Mouse (Mus musculus) left cerebral cortex, adult 6 months (tissue): Measurements from ENCODE around the gene Olfr1112. TPM values are rescaled to one million over a fixed set of nuclear protein-coding genes. Genes with fewer than 3 reads are reported as not detected.

Source experiments
- long read RNA-seq, 2 experiments: library from polyadenylated mRNA; unstranded; transcript quantifications; one replicate each; pipeline ENCODE4 v2.0.0; 2019 to 2020
- polyA plus RNA-seq: library from polyadenylated mRNA; unstranded; fragments of <200 nt; fragmentation: Nextera tagmentation; gene quantifications from 2 replicates; pipeline ENCODE4 v1.2.3, GENCODE M21; 2021

Olfr1112 gene
- not detected in 2 replicates for polyA plus RNA-seq
- long read RNA-seq, experiment 1: 0 reads
- long read RNA-seq, experiment 2: 0 reads

DNA sequence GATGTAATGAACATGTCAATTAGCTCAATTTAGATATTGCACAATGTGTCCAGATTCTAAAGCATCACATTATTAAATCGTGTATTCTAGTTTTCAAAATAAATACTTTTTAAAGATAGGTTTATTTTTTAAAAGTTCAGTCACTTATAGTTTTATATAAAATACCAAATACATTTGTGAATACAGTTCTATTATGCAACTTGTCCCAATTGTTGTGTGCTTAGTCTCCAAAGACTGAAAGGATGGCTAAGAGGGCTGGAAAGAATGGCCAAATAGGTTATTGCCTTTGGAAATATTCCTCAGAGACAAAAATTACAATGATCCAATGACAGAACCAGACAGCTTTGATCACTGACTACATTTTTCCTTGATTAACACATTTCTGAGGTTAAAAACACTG lies at the start of gene Olfr1112:
Gene Olfr1112 (plus strand): TSS at position 301 of the 400 bp plus-strand sequence.

DNA sequence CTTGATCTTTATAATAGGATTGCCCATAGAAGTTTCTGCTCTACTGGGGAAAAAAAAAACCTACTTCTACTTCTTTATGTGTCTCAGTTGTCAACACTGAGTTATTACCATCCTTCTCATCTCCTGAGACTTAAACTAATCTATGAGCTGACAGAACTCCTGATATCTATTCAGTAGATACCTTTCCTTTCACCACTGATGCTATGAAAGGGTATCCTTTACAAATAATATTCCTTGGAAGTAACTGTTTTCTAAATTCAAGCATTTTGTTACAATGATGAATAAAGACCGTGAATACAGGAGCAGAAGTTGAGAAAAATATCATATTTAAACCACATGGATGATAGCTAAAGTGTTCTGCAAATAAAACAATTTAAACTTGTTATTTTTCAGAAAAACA lies 47.4 kb upstream of the Olfr1112 start, which contains the start of gene Olfr1110:
Gene Olfr1110 (minus strand): TSS at position 101 of the 400 bp plus-strand sequence.

DNA sequence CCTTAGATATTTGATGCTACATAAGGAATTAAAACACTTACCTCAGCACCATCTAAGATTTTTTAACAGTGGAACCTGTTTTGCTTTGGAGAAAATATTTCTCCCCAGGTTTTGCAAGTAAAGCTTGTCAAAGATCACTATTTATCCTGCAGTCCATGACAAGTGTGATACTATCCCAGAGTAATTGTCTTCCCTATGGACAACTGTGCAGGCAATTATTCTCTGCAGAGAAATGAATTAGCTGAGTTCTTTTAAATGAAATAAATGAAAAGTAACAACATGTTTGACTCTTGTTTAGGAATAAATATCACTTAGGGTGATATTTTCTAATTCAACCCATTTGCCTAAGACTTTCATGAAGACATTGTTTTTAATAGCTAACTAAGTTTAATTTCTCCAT lies 35.1 kb upstream of the Olfr1112 start, which contains the start of gene Olfr1111:
Gene Olfr1111 (minus strand): TSS at position 101 of the 400 bp plus-strand sequence.

DNA sequence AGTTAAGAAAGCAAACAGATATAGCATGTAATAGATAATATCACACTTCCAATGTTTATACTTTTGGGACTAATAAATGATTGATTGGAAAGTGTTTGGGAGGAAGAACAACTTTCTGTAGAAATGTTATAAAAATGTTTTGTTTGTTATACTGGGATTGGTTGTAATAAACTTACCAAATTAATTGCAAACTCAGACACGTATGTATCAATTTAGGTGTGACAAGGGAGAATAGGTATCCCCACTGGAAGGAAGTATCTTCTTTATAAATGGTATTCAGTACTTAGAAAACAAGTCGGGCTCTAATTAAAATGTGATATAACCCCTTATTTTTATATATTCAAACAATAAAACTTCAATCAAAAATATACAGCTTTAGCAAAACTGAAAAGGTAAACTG lies 21.1 kb downstream of the Olfr1112 start, which contains the start of gene Olfr1113:
Gene Olfr1113 (plus strand): TSS at position 301 of the 400 bp plus-strand sequence.

Other genes starting within 250 kb of the Olfr1112 start
- gene Olfr1099, start 227.1 kb upstream of the Olfr1112 start, polyA plus RNA-seq: not detected in 2 replicates
- gene Olfr1100, start 207.8 kb upstream of the Olfr1112 start, polyA plus RNA-seq: not detected in 2 replicates
- gene Olfr1101, start 196.6 kb upstream of the Olfr1112 start, polyA plus RNA-seq: not detected in 2 replicates
- gene Olfr1102, start 189.4 kb upstream of the Olfr1112 start, polyA plus RNA-seq: not detected in 2 replicates
- gene Olfr1104, start 160.7 kb upstream of the Olfr1112 start, polyA plus RNA-seq: not detected in 2 replicates
- gene Olfr1105, start 151.3 kb upstream of the Olfr1112 start, polyA plus RNA-seq: not detected in 2 replicates
- gene Olfr1106, start 135.5 kb upstream of the Olfr1112 start, polyA plus RNA-seq: not detected in 2 replicates
- gene Olfr1107, start 112.0 kb upstream of the Olfr1112 start, polyA plus RNA-seq: not detected in 2 replicates
- gene Olfr1109, start 91.8 kb upstream of the Olfr1112 start, polyA plus RNA-seq: not detected in 2 replicates
- not detected in 2 replicates for gene Olfr259, start 73.2 kb upstream of the Olfr1112 start, polyA plus RNA-seq
- gene Olfr1110, start 47.5 kb upstream of the Olfr1112 start, polyA plus RNA-seq: not detected in 2 replicates
- not detected in 2 replicates for gene Olfr1111, start 35.2 kb upstream of the Olfr1112 start, polyA plus RNA-seq
- not detected in 2 replicates for gene Olfr1113, start 21.2 kb downstream of the Olfr1112 start, polyA plus RNA-seq
- gene Olfr1115, start 60.2 kb downstream of the Olfr1112 start, polyA plus RNA-seq: not detected in 2 replicates
- gene Olfr1116, start 79.7 kb downstream of the Olfr1112 start, polyA plus RNA-seq: not detected in 2 replicates
- not detected in 2 replicates for gene Olfr1118, start 119.8 kb downstream of the Olfr1112 start, polyA plus RNA-seq
- not detected in 2 replicates for gene Olfr1120, start 167.0 kb downstream of the Olfr1112 start, polyA plus RNA-seq
- not detected in 2 replicates for gene Olfr1121, start 182.1 kb downstream of the Olfr1112 start, polyA plus RNA-seq
- gene Olfr1122, start 198.1 kb downstream of the Olfr1112 start, polyA plus RNA-seq: not detected in 2 replicates
- not detected in 2 replicates for gene Olfr1123, start 228.8 kb downstream of the Olfr1112 start, polyA plus RNA-seq
- 0.11 TPM in 2 replicates for gene Olfr1124, start 242.5 kb downstream of the Olfr1112 start, polyA plus RNA-seq